Mouse (Mus musculus) brain, embryonic 14.5 days (tissue): Measurements from ENCODE around the gene Bub1.

ENCODE experiments used
- CTCF ChIP-seq: fragments of 200-500 bp; IDR thresholded peaks from 2 replicates; pipeline ENCODE4 v1.5.1; 2012; ENCODE audit warnings: inconsistent platforms, mild to moderate bottlenecking, moderate library complexity, borderline replicate concordance; ENCODE audit not compliant: insufficient read depth, insufficient read length; ENCODE audit errors: extremely low read depth
- POLR2A ChIP-seq: fragments of 200-500 bp; IDR thresholded peaks from 2 replicates; pipeline ENCODE4 v1.6.1; 2012; ENCODE audit warnings: mild to moderate bottlenecking, inconsistent platforms, borderline replicate concordance; ENCODE audit not compliant: poor library complexity, insufficient read depth, insufficient read length, severe bottlenecking; ENCODE audit errors: extremely low read depth

GRCm38 (mm10) chr2:127831401-127832102 lies at the start of gene Bub1:
- TF ChIP-seq CTCF: no peak
- no peak for TF ChIP-seq POLR2A
